Mouse (Mus musculus) monocyte, adult 2 months (primary cell): ENCODE measurements around the gene Ero1l.

ENCODE experiments used
- DNase-seq, 2 experiments: peaks; one replicate each; pipeline ENCODE4 v3.0.0; 2022; ENCODE audit warnings: low spot score in 2 of 2, low read depth in 1 of 2

Gene Ero1l

GRCm38 (mm10) chr14:45305852-45306251, 12.7 kb downstream of the Ero1l start:
- no peak for DNase-seq

GRCm38 (mm10) chr14:45304389-45304788, 14.2 kb downstream of the Ero1l start:
- DNase-seq: no peak

GRCm38 (mm10) chr14:45303939-45304338, 14.6 kb downstream of the Ero1l start:
- no peak for DNase-seq

GRCm38 (mm10) chr14:45291608-45292007, 27.0 kb downstream of the Ero1l start:
- peak in 1 of 2 experiments; percentile 4 for DNase-seq

- DNase-seq: no peak
These were observed 36.5 kb downstream of the Ero1l start for GRCm38 (mm10) chr14:45282066-45282465.

- DNase-seq: no peak
These were observed 42.8 kb downstream of the Ero1l start for GRCm38 (mm10) chr14:45275816-45276215.

GRCm38 (mm10) chr14:45263831-45264592, 54.6 kb downstream of the Ero1l start:
- no peak for DNase-seq

- no peak for DNase-seq
These were observed 67.0 kb downstream of the Ero1l start for GRCm38 (mm10) chr14:45251548-45252076.

- DNase-seq: no peak
These were observed 77.0 kb downstream of the Ero1l start for GRCm38 (mm10) chr14:45241613-45242012.

GRCm38 (mm10) chr14:45239042-45239441, 79.5 kb downstream of the Ero1l start:
- no peak for DNase-seq
